In the genomic region with DNA sequence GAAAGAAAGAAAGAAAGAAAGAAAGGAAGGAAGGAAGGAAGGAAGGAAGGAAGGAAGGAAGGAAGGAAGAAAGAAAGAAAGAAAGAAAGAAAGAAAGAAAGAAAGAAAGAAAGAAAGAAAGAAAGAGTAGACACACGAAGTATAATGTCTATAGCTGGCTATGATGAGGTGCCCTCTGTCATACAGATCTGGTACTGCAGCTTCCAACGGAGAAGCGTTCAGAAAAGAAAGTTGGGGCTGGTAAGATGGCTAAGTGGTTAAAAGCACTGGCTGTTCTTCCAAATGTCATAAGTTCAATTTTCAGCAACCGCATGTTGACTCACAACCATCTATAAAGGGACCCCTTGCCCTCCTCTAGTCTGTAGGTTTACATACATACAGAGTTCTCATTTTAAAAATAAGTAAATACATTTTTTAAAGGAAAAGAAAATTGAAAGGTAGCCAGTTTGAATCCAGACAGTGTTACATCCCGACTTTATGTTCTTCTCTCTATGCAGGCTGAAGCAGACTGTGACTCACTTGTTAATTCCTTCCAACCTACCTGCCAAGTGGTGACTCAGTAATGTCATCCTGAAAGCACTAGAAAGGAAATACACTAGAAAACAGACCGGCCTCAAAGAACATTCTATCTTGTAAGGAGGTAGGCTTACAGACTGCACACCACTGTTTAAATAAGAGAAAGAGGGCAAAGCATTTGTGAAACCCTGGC, we compare ENCODE assay signal across 9 mouse cellular contexts. TPM values are rescaled to one million over a fixed set of nuclear protein-coding genes. Genes with fewer than 3 reads are reported as not detected.
DNase-seq lines count a peak whose midpoint lies in the region; ATAC-seq and TF ChIP-seq lines count a peak whose summit lies in the region.
"Had no signal": no experiment of that assay in that cellular context is flagged by ENCODE, and none has a peak within 500 bp of the region (broad histone marks: within the 10 kb centered on the region; RNA-seq: fewer than 3 reads in every experiment).

No protein-coding gene starts in this region.

- no peak for ATAC-seq in cerebellum, adult (ENCODE audit: insufficient number of reproducible peaks, low FRiP score, low TSS enrichment)
- no peak for ATAC-seq in kidney, embryonic 14.5 days (ENCODE audit: low FRiP score, low TSS enrichment)
- no peak for ATAC-seq in forebrain, embryonic 13.5 days

- no peak overlapping the region for H3K4me2 ChIP-seq in kidney, embryonic 14.5 days (replicated peaks; ENCODE audit: low read depth, low read length)
- H3K4me2 ChIP-seq in forebrain, embryonic 13.5 days: no peak overlapping the region
- H3K4me2 ChIP-seq: liver, embryonic 13.5 days had no signal

- H3K27me3 ChIP-seq in kidney, adult 2 months (replicated peaks; ENCODE audit: control insufficient read depth, insufficient read depth, low read length): no peaks in the 10 kb centered on the region
- no peaks in the 10 kb centered on the region for H3K27me3 ChIP-seq in kidney, embryonic 14.5 days (ENCODE audit: control insufficient read depth, insufficient read depth, low read length)
- H3K27me3 ChIP-seq in forebrain, embryonic 13.5 days: no peaks in the 10 kb centered on the region
- H3K27me3 ChIP-seq: liver, embryonic 13.5 days had no signal

- H3K27ac ChIP-seq in kidney, adult 2 months (ENCODE audit: insufficient read depth, low read depth, low read length): no peak overlapping the region
- H3K27ac ChIP-seq in kidney, embryonic 14.5 days (ENCODE audit: low read depth, low read length): no peak overlapping the region
- H3K27ac ChIP-seq in embryonic fibroblast, embryonic 13.5 days (ENCODE audit: insufficient read depth, low read length): peak overlapping the region; percentile 61
- no peak overlapping the region for H3K27ac ChIP-seq in forebrain, embryonic 13.5 days
- H3K27ac ChIP-seq: liver, embryonic 13.5 days had no signal

- TF ChIP-seq POLR2A in kidney, adult 2 months (IDR thresholded peaks at IDR 0.05; ENCODE audit: low read depth, low read length): no peak
- no peak for TF ChIP-seq POLR2A in embryonic fibroblast, embryonic 13.5 days (IDR thresholded peaks at IDR 0.05; ENCODE audit: low read depth, low read length)

- H3K9me3 ChIP-seq in kidney, embryonic 14.5 days (ENCODE audit: control insufficient read depth, low read length): no peaks in the 10 kb centered on the region
- H3K9me3 ChIP-seq in forebrain, embryonic 13.5 days (replicated peaks): no peaks in the 10 kb centered on the region
- H3K9me3 ChIP-seq: liver, embryonic 13.5 days had no signal

- H3K9ac ChIP-seq in kidney, embryonic 14.5 days (ENCODE audit: low read depth, low read length): no peak overlapping the region
- no peak overlapping the region for H3K9ac ChIP-seq in forebrain, embryonic 13.5 days
- H3K9ac ChIP-seq: liver, embryonic 13.5 days had no signal

- H3K4me3 ChIP-seq in kidney, adult 2 months (ENCODE audit: insufficient read depth, low read depth, low read length): no peak overlapping the region
- no peak overlapping the region for H3K4me3 ChIP-seq in kidney, embryonic 14.5 days (ENCODE audit: low read length)
- H3K4me3 ChIP-seq in embryonic fibroblast, embryonic 13.5 days (ENCODE audit: insufficient read depth, low read length): no peak overlapping the region
- no peak overlapping the region for H3K4me3 ChIP-seq in forebrain, embryonic 13.5 days
- H3K4me3 ChIP-seq: liver, embryonic 13.5 days had no signal

- DNase-seq in cerebellum, adult 18-20 months: peak; percentile 67 to 70
- DNase-seq in kidney, adult 2 months: peak; percentile 61
- peak; percentile 24 for DNase-seq in A20 (ENCODE audit: low read depth, low spot score)
- peak; percentile 62 for DNase-seq in right cerebral cortex, postnatal 4 days
- DNase-seq: liver, embryonic 13.5 days had no signal

- 41% methylated on average over 6 of the region's 6 CpGs for WGBS in kidney, adult 2 months
- 59% methylated on average over 6 of the region's 6 CpGs for WGBS in kidney, embryonic 14.5 days
- 52% methylated on average over 6 of the region's 6 CpGs for WGBS in forebrain, embryonic 13.5 days

- peak; percentile 26; the same call in 1 of the 2 replicates for TF ChIP-seq CTCF in kidney, adult 2 months (conservative IDR thresholded peaks at IDR 0.05; ENCODE audit: insufficient read depth, insufficient read length, low read depth, low read length)
- no peak for TF ChIP-seq CTCF in embryonic fibroblast, embryonic 13.5 days (IDR thresholded peaks at IDR 0.05; ENCODE audit: borderline replicate concordance, insufficient read depth, low read length)

- peaks cover 5% of the 10 kb centered on the region; the same call in 1 of the 2 replicates for H3K4me1 ChIP-seq in kidney, adult 2 months (ENCODE audit: control insufficient read depth, insufficient read depth, low read length)
- H3K4me1 ChIP-seq in kidney, embryonic 14.5 days (ENCODE audit: control insufficient read depth, insufficient read depth, low read length): no peaks in the 10 kb centered on the region
- H3K4me1 ChIP-seq in embryonic fibroblast, embryonic 13.5 days (ENCODE audit: control insufficient read depth, insufficient read depth, low read length): peaks cover 2% of the 10 kb centered on the region; the same call in 1 of the 2 replicates
- H3K4me1 ChIP-seq in forebrain, embryonic 13.5 days: no peaks in the 10 kb centered on the region
- H3K4me1 ChIP-seq: liver, embryonic 13.5 days had no signal

- H3K36me3 ChIP-seq in kidney, adult 2 months (ENCODE audit: control insufficient read depth, insufficient read depth, low read length): no peaks in the 10 kb centered on the region
- H3K36me3 ChIP-seq in kidney, embryonic 14.5 days (ENCODE audit: control insufficient read depth, insufficient read depth, low read length): no peaks in the 10 kb centered on the region
- H3K36me3 ChIP-seq in forebrain, embryonic 13.5 days (ENCODE audit: poor library complexity, severe bottlenecking): no peaks in the 10 kb centered on the region
- H3K36me3 ChIP-seq: liver, embryonic 13.5 days had no signal

RNA-seq across cellular contexts. Expression of a gene that starts 31.4 kb away (rescaled TPM):
- 3.3 and 4.5 TPM in 2 replicates for polyA plus RNA-seq in kidney, adult 2 months (2012; rRNA removed)
- polyA plus RNA-seq in kidney, embryonic 14.5 days (2014; fragmentation: Nextera tagmentation; extraction: Ambion mirVana): 0.46 and 0.81 TPM in 2 replicates
- polyA plus RNA-seq in embryonic fibroblast, embryonic 13.5 days (2011; ENCODE audit: insufficient read length, low read depth, missing spikeins): 1.3 and 1.5 TPM in 2 replicates
- polyA plus RNA-seq in forebrain, embryonic 13.5 days (2015; fragmentation: Nextera tagmentation; extraction: Ambion mirVana): 5.9 and 6.6 TPM in 2 replicates
